Mouse (Mus musculus): ENCODE data around the gene Ttc13. TPM values are rescaled to one million over a fixed set of nuclear protein-coding genes. Genes with fewer than 3 reads are reported as not detected.

The Ttc13 gene
- total and polyA plus RNA-seq, 2 experiments = 11.8 to 24.8 TPM

GRCm38 (mm10) chr8:124754792-124755190 is 33.0 kb upstream of the Ttc13 start:
- DNase-seq (ENCODE audit: extremely low read depth, low read depth, low spot score) = peak; percentile 91
- WGBS = 17% methylated on average over 4 of the region's 4 CpGs
- peak overlapping the region; percentile 78 for H3K27ac ChIP-seq (replicated peaks; ENCODE audit: insufficient read depth, low read depth, low read length)

GRCm38 (mm10) chr8:124754101-124754791 is 32.5 kb upstream of the Ttc13 start:
- peak overlapping the region; percentile 4; the same call in 1 of the 2 replicates for H3K9ac ChIP-seq (ENCODE audit: low read depth, low read length)
- no peaks in the 10 kb centered on the region for H3K27me3 ChIP-seq (ENCODE audit: control insufficient read depth, insufficient read depth, low read length)
- DNase-seq (ENCODE audit: extremely low read depth, low read depth, low spot score) = peak; percentile 95
- H3K36me3 ChIP-seq (ENCODE audit: control insufficient read depth, insufficient read depth, low read length) = no peaks in the 10 kb centered on the region
- TF ChIP-seq POLR2A (IDR thresholded peaks at IDR 0.05; ENCODE audit: extremely low read depth, insufficient read depth, low read length) = no peak
- TF ChIP-seq CTCF (IDR thresholded peaks at IDR 0.05; ENCODE audit: low read depth, low read length) = no peak
- no peaks in the 10 kb centered on the region for H3K79me2 ChIP-seq (ENCODE audit: control insufficient read depth, insufficient read depth, low read length)
- peak overlapping the region; percentile 87 for H3K27ac ChIP-seq (replicated peaks; ENCODE audit: insufficient read depth, low read depth, low read length)
- H3K4me3 ChIP-seq (ENCODE audit: insufficient read depth, low read depth, low read length) = no peak overlapping the region
- 13% methylated on average over 11 of the region's 11 CpGs for WGBS
- peaks cover 29% of the 10 kb centered on the region for H3K4me1 ChIP-seq (ENCODE audit: control insufficient read depth, insufficient read depth, low read length)

More at GRCm38 (mm10) chr8:124754792-124755190, 33.0 kb upstream of the Ttc13 start:
- Histone ChIP-seq H3K79me2 (ENCODE audit: control insufficient read depth, insufficient read depth, low read length) (no peaks in the 10 kb centered on the region), H3K27me3 (ENCODE audit: control insufficient read depth, insufficient read depth, low read length) (no peaks in the 10 kb centered on the region), H3K36me3 (ENCODE audit: control insufficient read depth, insufficient read depth, low read length) (no peaks in the 10 kb centered on the region), H3K4me3 (ENCODE audit: insufficient read depth, low read depth, low read length) (no peak overlapping the region), H3K4me1 (ENCODE audit: control insufficient read depth, insufficient read depth, low read length) (peaks cover 29% of the 10 kb centered on the region), H3K9ac (ENCODE audit: low read depth, low read length) (no peak overlapping the region; the same call in 1 of the 2 replicates)
- no peak for TF ChIP-seq POLR2A (IDR thresholded peaks at IDR 0.05; ENCODE audit: extremely low read depth, insufficient read depth, low read length)

DNA sequence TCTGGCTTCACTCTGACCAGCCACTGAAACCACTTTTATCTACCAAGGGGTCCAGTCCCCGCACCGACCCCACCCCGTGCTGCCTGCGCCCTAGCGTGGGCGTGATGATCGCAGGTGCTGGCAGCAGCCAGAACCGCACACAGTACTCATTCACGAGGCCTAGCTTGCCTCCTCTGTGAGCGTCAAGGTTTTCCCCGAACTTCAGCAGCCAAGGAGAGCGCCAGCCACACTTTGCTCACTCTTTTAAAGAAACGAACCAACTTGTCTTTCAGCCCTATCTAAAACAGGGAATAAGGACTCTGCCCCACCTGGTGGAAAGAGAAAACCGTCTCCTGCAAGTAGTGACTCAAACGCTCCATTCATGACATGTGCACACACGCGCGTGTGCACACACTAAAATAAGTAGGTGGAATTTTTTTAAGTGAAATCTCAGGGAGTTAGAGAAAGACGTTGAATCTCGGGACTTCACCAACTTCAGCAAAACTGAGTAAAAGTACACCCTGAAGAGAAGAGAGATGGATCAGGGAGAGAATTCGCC is 30.6 kb upstream of the Ttc13 start:
- Histone ChIP-seq H3K79me2 (ENCODE audit: control insufficient read depth, insufficient read depth, low read length) (no peaks in the 10 kb centered on the region), H3K36me3 (ENCODE audit: control insufficient read depth, insufficient read depth, low read length) (no peaks in the 10 kb centered on the region), H3K4me3 (ENCODE audit: insufficient read depth, low read depth, low read length) (no peak overlapping the region), H3K9ac (ENCODE audit: low read depth, low read length) (no peak overlapping the region), H3K27ac (replicated peaks; ENCODE audit: insufficient read depth, low read depth, low read length) (no peak overlapping the region), H3K27me3 (ENCODE audit: control insufficient read depth, insufficient read depth, low read length) (no peaks in the 10 kb centered on the region), H3K4me1 (ENCODE audit: control insufficient read depth, insufficient read depth, low read length) (peaks cover 29% of the 10 kb centered on the region)
- TF ChIP-seq CTCF (IDR thresholded peaks at IDR 0.05; ENCODE audit: low read depth, low read length) (no peak), POLR2A (IDR thresholded peaks at IDR 0.05; ENCODE audit: extremely low read depth, insufficient read depth, low read length) (no peak)
- no peak for DNase-seq (ENCODE audit: extremely low read depth, low read depth, low spot score)
- WGBS = 44% methylated on average over 21 of the region's 21 CpGs

- H3K9ac ChIP-seq (ENCODE audit: low read depth, low read length) = peak within 1 kb of the TSS; percentile 71
- peak within 1 kb of the TSS; percentile 74 for H3K4me3 ChIP-seq (ENCODE audit: insufficient read depth, low read depth, low read length)
- 1% methylated on average over 41 of the region's 41 CpGs for WGBS
- DNase-seq (ENCODE audit: extremely low read depth, low read depth, low spot score) = peak; percentile 57
- no peaks in the 10 kb centered on the region for H3K79me2 ChIP-seq (ENCODE audit: control insufficient read depth, insufficient read depth, low read length)
- no peak within 1 kb of the TSS for H3K27ac ChIP-seq (replicated peaks; ENCODE audit: insufficient read depth, low read depth, low read length)
- peaks cover 33% of the 10 kb centered on the region for H3K4me1 ChIP-seq (ENCODE audit: control insufficient read depth, insufficient read depth, low read length)
- H3K27me3 ChIP-seq (ENCODE audit: control insufficient read depth, insufficient read depth, low read length) = no peaks in the 10 kb centered on the region
- no peaks in the 10 kb centered on the region for H3K36me3 ChIP-seq (ENCODE audit: control insufficient read depth, insufficient read depth, low read length)
- TF ChIP-seq POLR2A (IDR thresholded peaks at IDR 0.05; ENCODE audit: extremely low read depth, insufficient read depth, low read length) (0 out of 2 replicates have a peak, but pooled peaks have one; percentile 20), CTCF (IDR thresholded peaks at IDR 0.05; ENCODE audit: low read depth, low read length) (no peak)
Observed at GRCm38 (mm10) chr8:124751709-124752173, 30.0 kb upstream of the Ttc13 start, which contains the start of gene Fam89a. TSS of gene Fam89a (minus strand) at chr8:124751832.

GRCm38 (mm10) chr8:124751191-124751590 is 29.4 kb upstream of the Ttc13 start:
- no peak overlapping the region for H3K27ac ChIP-seq (replicated peaks; ENCODE audit: insufficient read depth, low read depth, low read length)
- H3K9ac ChIP-seq (ENCODE audit: low read depth, low read length) = peak overlapping the region; percentile 71
- H3K79me2 ChIP-seq (ENCODE audit: control insufficient read depth, insufficient read depth, low read length) = no peaks in the 10 kb centered on the region
- H3K4me3 ChIP-seq (ENCODE audit: insufficient read depth, low read depth, low read length) = peak overlapping the region; percentile 74
- no peaks in the 10 kb centered on the region for H3K27me3 ChIP-seq (ENCODE audit: control insufficient read depth, insufficient read depth, low read length)
- WGBS = under 1% methylated on average over 31 of the region's 31 CpGs
- H3K36me3 ChIP-seq (ENCODE audit: control insufficient read depth, insufficient read depth, low read length) = no peaks in the 10 kb centered on the region
- no peak for TF ChIP-seq CTCF (IDR thresholded peaks at IDR 0.05; ENCODE audit: low read depth, low read length)
- no peak for TF ChIP-seq POLR2A (IDR thresholded peaks at IDR 0.05; ENCODE audit: extremely low read depth, insufficient read depth, low read length)
- no peak for DNase-seq (ENCODE audit: extremely low read depth, low read depth, low spot score)
- H3K4me1 ChIP-seq (ENCODE audit: control insufficient read depth, insufficient read depth, low read length) = peaks cover 39% of the 10 kb centered on the region

DNA sequence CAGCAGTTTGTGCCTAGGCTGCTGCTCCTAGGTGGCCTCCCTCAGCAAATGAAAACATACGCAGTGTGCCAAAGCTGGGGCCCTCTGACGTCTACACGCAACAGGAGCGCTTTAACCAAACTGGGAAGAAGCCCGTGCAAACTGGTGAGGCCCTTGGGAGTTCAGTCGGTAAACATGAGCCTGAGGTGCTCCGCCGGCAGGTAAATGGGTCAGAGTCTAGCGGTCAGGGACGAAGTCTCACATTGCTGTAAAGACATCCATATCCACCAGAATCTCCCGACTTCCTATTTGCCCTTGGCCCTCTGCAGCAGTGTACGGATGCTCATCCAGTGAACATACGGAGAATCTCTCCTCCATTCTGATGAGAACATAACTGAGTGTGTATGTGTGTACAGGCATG is 24.9 kb upstream of the Ttc13 start:
- TF ChIP-seq POLR2A (IDR thresholded peaks at IDR 0.05; ENCODE audit: extremely low read depth, insufficient read depth, low read length) = no peak
- no peak for TF ChIP-seq CTCF (IDR thresholded peaks at IDR 0.05; ENCODE audit: low read depth, low read length)
- no peaks in the 10 kb centered on the region for H3K79me2 ChIP-seq (ENCODE audit: control insufficient read depth, insufficient read depth, low read length)

More for the DNA sequence above, 24.9 kb upstream of the Ttc13 start:
- Histone ChIP-seq H3K4me1 (ENCODE audit: control insufficient read depth, insufficient read depth, low read length) (peaks cover 20% of the 10 kb centered on the region), H3K36me3 (ENCODE audit: control insufficient read depth, insufficient read depth, low read length) (no peaks in the 10 kb centered on the region), H3K4me3 (ENCODE audit: insufficient read depth, low read depth, low read length) (no peak overlapping the region), H3K27ac (replicated peaks; ENCODE audit: insufficient read depth, low read depth, low read length) (no peak overlapping the region; the same call in 1 of the 2 replicates), H3K27me3 (ENCODE audit: control insufficient read depth, insufficient read depth, low read length) (no peaks in the 10 kb centered on the region), H3K9ac (ENCODE audit: low read depth, low read length) (no peak overlapping the region)
- WGBS = 22% methylated on average over 13 of the region's 13 CpGs
- peak; percentile 82 for DNase-seq (ENCODE audit: extremely low read depth, low read depth, low spot score)

Measured in liver, adult 2 months (tissue).